Mouse (Mus musculus) liver, embryonic 14.5 days (tissue): ENCODE data around the gene Tex264.

Experiments used
- CTCF ChIP-seq: IDR thresholded peaks from 2 replicates; pipeline ENCODE4 v1.5.1; 2016; ENCODE audit warnings: antibody characterized with exemption, low read depth, control low read depth
- EP300 ChIP-seq: IDR thresholded peaks from 2 replicates; pipeline ENCODE4 v1.6.1; 2016; ENCODE audit warnings: antibody characterized with exemption, low read depth

- TF ChIP-seq CTCF (no peak), EP300 (no peak)
Observed at GRCm38 (mm10) chr9:106664856-106665255, 20.9 kb downstream of the Tex264 start.
